Mouse (Mus musculus) layer of hippocampus, postnatal 14 days (tissue): ENCODE results near the gene Zbtb42. TPM values are rescaled to one million over a fixed set of nuclear protein-coding genes. Genes with fewer than 3 reads are reported as not detected.
A peak's percentile ranks its signal among the peaks of the same experiment; 100 is the strongest.

Source experiments
- DNase-seq, 2 experiments: peaks; one replicate each; pipeline ENCODE4 v3.0.0; 2021 to 2022; ENCODE audit warnings: low spot score in 2 of 2, mixed read lengths in 1 of 2
- microRNA-seq, 2 experiments: library from miRNA; unstranded; fragments of <30 nt; microRNA quantifications; one replicate each; pipeline ENCODE4 v1.2.0; 2021
- total RNA-seq, 2 experiments: library from RNA; stranded (reverse); gene quantifications; 2 replicates each; pipeline ENCODE4 v1.2.3; 2021

The Zbtb42 gene
- total RNA-seq, 2 experiments from 2014 or later, result 0.43 to 0.55 TPM

GRCm38 (mm10) chr12:112723445-112723844 lies 44.8 kb downstream of the Zbtb42 start:
- no peak for DNase-seq

- peak; percentile 65 to 70 for DNase-seq
Observed at GRCm38 (mm10) chr12:112724077-112724805, 45.6 kb downstream of the Zbtb42 start.

- DNase-seq, result no peak
Observed at GRCm38 (mm10) chr12:112727801-112728200, 49.2 kb downstream of the Zbtb42 start.

GRCm38 (mm10) chr12:112730808-112731207 lies 52.2 kb downstream of the Zbtb42 start:
- DNase-seq, result no peak

Small RNA genes lying within 50 kb of the gene (microRNA-seq; reads per million reads assigned to microRNA genes)
- gene Mir6939, result 2.5 to 3.2 reads per million in 2 experiments

Other genes with a start within 250 kb of the Zbtb42 start
- gene A530016L24Rik, start 189.4 kb upstream of the Zbtb42 start, total RNA-seq, result under 1 TPM; 0.45 to 0.67 TPM
- gene Tmem179, start 162.1 kb upstream of the Zbtb42 start, total RNA-seq, result 100 to 1,000 TPM; 119 to 130 TPM
- gene Inf2, start 90.0 kb upstream of the Zbtb42 start, total RNA-seq, result 100 to 1,000 TPM; 116 to 122 TPM
- gene Adssl1, start 58.8 kb upstream of the Zbtb42 start, total RNA-seq, result 1 to 10 TPM; 5.3 to 5.6 TPM
- gene Siva1, start 34.1 kb upstream of the Zbtb42 start, total RNA-seq, result 10 to 100 TPM; 21.6 to 23.4 TPM
- 100 to 1,000 TPM; 153 to 158 TPM for gene Akt1, start 3.9 kb upstream of the Zbtb42 start, total RNA-seq
- gene Cep170b, start 41.6 kb downstream of the Zbtb42 start, total RNA-seq, result 100 to 1,000 TPM; 178 to 193 TPM
- gene Pld4, start 81.8 kb downstream of the Zbtb42 start, total RNA-seq, result 10 to 100 TPM; 10.6 to 13.1 TPM
- 1 to 10 TPM; 4.9 to 7.8 TPM for gene Ahnak2, start 123.8 kb downstream of the Zbtb42 start, total RNA-seq
- gene Clba1, start 130.1 kb downstream of the Zbtb42 start, total RNA-seq, result 10 to 100 TPM; 13.2 to 13.7 TPM
- gene Cdca4, start 150.6 kb downstream of the Zbtb42 start, total RNA-seq, result 1 to 10 TPM; 8.1 to 9.2 TPM
- not detected for gene Gpr132, start 189.4 kb downstream of the Zbtb42 start, total RNA-seq